Mouse (Mus musculus) megakaryocyte-erythroid progenitor cell, adult 5 weeks (primary cell): Measurements from ENCODE around the gene Gm5935. TPM values are rescaled to one million over a fixed set of nuclear protein-coding genes. Genes with fewer than 3 reads are reported as not detected.

Source experiments
- polyA plus RNA-seq: library from polyadenylated mRNA; stranded (reverse); fragments of >175 nt; gene quantifications from 2 replicates; pipeline ENCODE4 v1.2.3, GENCODE M21; 2012

The Gm5935 gene
- polyA plus RNA-seq, result not detected in 2 replicates

GRCm38 (mm10) chrX:24775064-24775463, at the start of gene Gm5935:
Gene Gm5935 (minus strand): TSS chrX:24775164.

Other genes starting within 250 kb of the Gm5935 start
- not detected in 2 replicates for gene Gm4297, start 200.3 kb downstream of the Gm5935 start, polyA plus RNA-seq